Mouse (Mus musculus) stomach, embryonic 15.5 days (tissue): Measurements from ENCODE around the gene Tmem9b. TPM values are rescaled to one million over a fixed set of nuclear protein-coding genes. Genes with fewer than 3 reads are reported as not detected.

ENCODE experiments used
- ATAC-seq: fragments of 200-750 bp; cut with Nextera tagmentation; 2 replicates; pipeline ENCODE4 v1.8.0; 2017; ENCODE audit warnings: low read depth, moderate number of reproducible peaks, moderate TSS enrichment; ENCODE audit not compliant: insufficient read depth, low FRiP score
- H3K27ac ChIP-seq: fragments of 300-500 bp; sonication (generic); 2 replicates; pipeline ENCODE4 v1.5.1; 2015; ENCODE audit warnings: mild to moderate bottlenecking, inconsistent platforms
- H3K27me3 ChIP-seq: fragments of 300-500 bp; sonication (generic); replicated peaks from 2 replicates; pipeline ENCODE4 v1.6.1; 2015; ENCODE audit warnings: inconsistent platforms
- H3K36me3 ChIP-seq: fragments of 300-500 bp; sonication (generic); 2 replicates; pipeline ENCODE4 v1.6.1; 2015; ENCODE audit warnings: inconsistent platforms
- H3K4me1 ChIP-seq: fragments of 300-500 bp; sonication (generic); 2 replicates; pipeline ENCODE4 v1.6.1; 2015; ENCODE audit warnings: inconsistent platforms
- H3K4me2 ChIP-seq: fragments of 300-500 bp; sonication (generic); 2 replicates; pipeline ENCODE4 v1.6.1; 2015; ENCODE audit warnings: mild to moderate bottlenecking, inconsistent platforms
- H3K4me3 ChIP-seq: fragments of 300-500 bp; sonication (generic); replicated peaks from 2 replicates; pipeline ENCODE4 v1.5.1; 2015; ENCODE audit warnings: inconsistent platforms
- H3K9ac ChIP-seq: fragments of 300-500 bp; sonication (generic); 2 replicates; pipeline ENCODE4 v1.6.1; 2015; ENCODE audit warnings: inconsistent platforms
- H3K9me3 ChIP-seq: fragments of 300-500 bp; sonication (generic); 2 replicates; pipeline ENCODE4 v1.6.1; 2016; ENCODE audit warnings: inconsistent platforms
- WGBS: fragments of 180-500 bp; shearing (Covaris S2); methylation state at CpG from one replicate; pipeline ENCODE4 v1.1.7; 2015; 5-methylcytosine and 5-hydroxymethylcytosine counted together
- polyA plus RNA-seq: library from polyadenylated mRNA; unstranded; fragments of >200 nt; fragmentation: Nextera tagmentation; extraction: Ambion mirVana; gene quantifications from 2 replicates; pipeline ENCODE4 v1.2.1, GENCODE M21; 2015

The Tmem9b gene
- 64.8 and 66.2 TPM in 2 replicates for polyA plus RNA-seq

- H3K27ac ChIP-seq, result peak within 1 kb of the TSS; percentile 92
- peak; percentile 86 for ATAC-seq
- no peaks in the 10 kb centered on the region for H3K9me3 ChIP-seq
- no peaks in the 10 kb centered on the region for H3K27me3 ChIP-seq
- under 1% methylated on average over 72 of the region's 74 CpGs for WGBS
- H3K36me3 ChIP-seq, result peaks cover 7% of the 10 kb centered on the region
- peaks cover 5% of the 10 kb centered on the region for H3K4me1 ChIP-seq
- peak within 1 kb of the TSS; percentile 92 for H3K4me2 ChIP-seq
- H3K9ac ChIP-seq, result peak within 1 kb of the TSS; percentile 81
- H3K4me3 ChIP-seq, result peak within 1 kb of the TSS; percentile 92
Measured at GRCm38 (mm10) chr7:109752008-109752925, at the start of gene Tmem9b. Gene Tmem9b, minus strand, starts transcription at chr7:109752875.

GRCm38 (mm10) chr7:109800626-109801025 is 48.0 kb upstream of the Tmem9b start:
- Histone ChIP-seq H3K27ac (no peak overlapping the region), H3K9me3 (no peaks in the 10 kb centered on the region), H3K4me2 (no peak overlapping the region), H3K27me3 (no peaks in the 10 kb centered on the region), H3K4me3 (no peak overlapping the region), H3K9ac (no peak overlapping the region), H3K36me3 (no peaks in the 10 kb centered on the region), H3K4me1 (no peaks in the 10 kb centered on the region)
- WGBS, result 73% methylated on average over 4 of the region's 4 CpGs
- ATAC-seq, result no peak

GRCm38 (mm10) chr7:109799168-109799567 is 46.5 kb upstream of the Tmem9b start:
- no peaks in the 10 kb centered on the region for H3K27me3 ChIP-seq
- H3K4me1 ChIP-seq, result no peaks in the 10 kb centered on the region
- 70% methylated on average over 11 of the region's 11 CpGs for WGBS
- H3K27ac ChIP-seq, result no peak overlapping the region
- no peak overlapping the region for H3K9ac ChIP-seq
- H3K36me3 ChIP-seq, result no peaks in the 10 kb centered on the region
- H3K4me2 ChIP-seq, result no peak overlapping the region
- no peaks in the 10 kb centered on the region for H3K9me3 ChIP-seq
- no peak overlapping the region for H3K4me3 ChIP-seq
- ATAC-seq, result no peak

- ATAC-seq, result no peak
- no peak overlapping the region for H3K4me2 ChIP-seq
- H3K27ac ChIP-seq, result no peak overlapping the region
- H3K4me3 ChIP-seq, result no peak overlapping the region
- no peaks in the 10 kb centered on the region for H3K27me3 ChIP-seq
- no peaks in the 10 kb centered on the region for H3K9me3 ChIP-seq
- no peak overlapping the region for H3K9ac ChIP-seq
- no peaks in the 10 kb centered on the region for H3K36me3 ChIP-seq
- no peaks in the 10 kb centered on the region for H3K4me1 ChIP-seq
- 45% methylated on average over 5 of the region's 5 CpGs for WGBS
Measured at GRCm38 (mm10) chr7:109795564-109795963, 42.9 kb upstream of the Tmem9b start.

GRCm38 (mm10) chr7:109794556-109794955 is 41.9 kb upstream of the Tmem9b start:
- 77% methylated on average over 2 of the region's 2 CpGs for WGBS
- Histone ChIP-seq H3K4me1 (no peaks in the 10 kb centered on the region), H3K27ac (no peak overlapping the region), H3K4me3 (no peak overlapping the region), H3K36me3 (no peaks in the 10 kb centered on the region), H3K9ac (no peak overlapping the region), H3K4me2 (no peak overlapping the region), H3K27me3 (no peaks in the 10 kb centered on the region), H3K9me3 (no peaks in the 10 kb centered on the region)
- no peak for ATAC-seq

GRCm38 (mm10) chr7:109792759-109793158 is 40.1 kb upstream of the Tmem9b start:
- Histone ChIP-seq H3K27me3 (no peaks in the 10 kb centered on the region), H3K4me1 (no peaks in the 10 kb centered on the region), H3K27ac (no peak overlapping the region), H3K9me3 (no peaks in the 10 kb centered on the region), H3K4me3 (no peak overlapping the region), H3K36me3 (no peaks in the 10 kb centered on the region), H3K4me2 (no peak overlapping the region), H3K9ac (no peak overlapping the region)
- 74% methylated on average over 2 of the region's 2 CpGs for WGBS
- ATAC-seq, result no peak

GRCm38 (mm10) chr7:109790818-109791217 is 38.1 kb upstream of the Tmem9b start:
- no peaks in the 10 kb centered on the region for H3K4me1 ChIP-seq
- peak; percentile 18; the same call in 1 of the 2 replicates for ATAC-seq
- H3K4me3 ChIP-seq, result no peak overlapping the region
- no peak overlapping the region for H3K9ac ChIP-seq
- H3K4me2 ChIP-seq, result no peak overlapping the region
- 73% methylated on average over 3 of the region's 3 CpGs for WGBS
- H3K9me3 ChIP-seq, result no peaks in the 10 kb centered on the region
- no peaks in the 10 kb centered on the region for H3K27me3 ChIP-seq
- no peak overlapping the region for H3K27ac ChIP-seq
- H3K36me3 ChIP-seq, result no peaks in the 10 kb centered on the region

- ATAC-seq, result no peak
- no peaks in the 10 kb centered on the region for H3K36me3 ChIP-seq
- no peaks in the 10 kb centered on the region for H3K27me3 ChIP-seq
- H3K4me3 ChIP-seq, result no peak overlapping the region
- no peak overlapping the region for H3K27ac ChIP-seq
- 68% methylated on average over 2 of the region's 2 CpGs for WGBS
- H3K9me3 ChIP-seq, result no peaks in the 10 kb centered on the region
- H3K4me2 ChIP-seq, result no peak overlapping the region
- no peak overlapping the region for H3K9ac ChIP-seq
- H3K4me1 ChIP-seq, result no peaks in the 10 kb centered on the region
Measured at GRCm38 (mm10) chr7:109787860-109788259, 35.2 kb upstream of the Tmem9b start.

GRCm38 (mm10) chr7:109783281-109783680 is 30.6 kb upstream of the Tmem9b start:
- Histone ChIP-seq H3K4me3 (no peak overlapping the region), H3K36me3 (no peaks in the 10 kb centered on the region), H3K9me3 (no peaks in the 10 kb centered on the region), H3K27me3 (peaks cover 30% of the 10 kb centered on the region), H3K4me1 (peaks cover 15% of the 10 kb centered on the region), H3K9ac (no peak overlapping the region), H3K27ac (no peak overlapping the region), H3K4me2 (no peak overlapping the region)
- 33% methylated on average over 7 of the region's 7 CpGs for WGBS
- ATAC-seq, result no peak

- Histone ChIP-seq H3K27me3 (peaks cover 30% of the 10 kb centered on the region), H3K9me3 (no peaks in the 10 kb centered on the region), H3K4me3 (peak within 1 kb of the TSS; percentile 47), H3K36me3 (no peaks in the 10 kb centered on the region), H3K9ac (no peak within 1 kb of the TSS), H3K27ac (no peak within 1 kb of the TSS), H3K4me1 (peaks cover 15% of the 10 kb centered on the region), H3K4me2 (peak within 1 kb of the TSS; percentile 99)
- peak; percentile 76 for ATAC-seq
- WGBS, result 2% methylated on average over 52 of the region's 52 CpGs
Measured at GRCm38 (mm10) chr7:109781470-109782203, 29.0 kb upstream of the Tmem9b start, which contains the start of gene Nrip3. Gene Nrip3, minus strand, starts transcription at chr7:109782025.

- Histone ChIP-seq H3K9me3 (no peaks in the 10 kb centered on the region), H3K4me3 (peak overlapping the region; percentile 47), H3K4me2 (peak overlapping the region; percentile 99), H3K4me1 (peaks cover 15% of the 10 kb centered on the region), H3K36me3 (no peaks in the 10 kb centered on the region), H3K27me3 (peaks cover 30% of the 10 kb centered on the region), H3K27ac (no peak overlapping the region), H3K9ac (no peak overlapping the region)
- ATAC-seq, result peak; percentile 57; the same call in 1 of the 2 replicates
- WGBS, result 1% methylated on average over 24 of the region's 24 CpGs
Measured at GRCm38 (mm10) chr7:109781087-109781469, 28.4 kb upstream of the Tmem9b start.

- no peaks in the 10 kb centered on the region for H3K36me3 ChIP-seq
- no peaks in the 10 kb centered on the region for H3K27me3 ChIP-seq
- no peak overlapping the region for H3K27ac ChIP-seq
- H3K4me2 ChIP-seq, result no peak overlapping the region
- H3K9ac ChIP-seq, result no peak overlapping the region
- ATAC-seq, result no peak
- H3K9me3 ChIP-seq, result no peaks in the 10 kb centered on the region
- H3K4me1 ChIP-seq, result no peaks in the 10 kb centered on the region
- H3K4me3 ChIP-seq, result no peak overlapping the region
Measured at GRCm38 (mm10) chr7:109772251-109772650, 19.6 kb upstream of the Tmem9b start.
